Mouse (Mus musculus) lung, postnatal 0 days (tissue): ENCODE data around the gene Scn2b. TPM values are rescaled to one million over a fixed set of nuclear protein-coding genes. Genes with fewer than 3 reads are reported as not detected.
A peak's percentile ranks its signal among the peaks of the same experiment; 100 is the strongest.

Experiments
- ATAC-seq: fragments of 200-750 bp; cut with Nextera tagmentation; 2 replicates; pipeline ENCODE4 v1.8.0; 2017; ENCODE audit warnings: moderate library complexity
- DNase-seq: peaks from one replicate; pipeline ENCODE4 v3.0.0-alpha.2; 2016; ENCODE audit warnings: low spot score
- H3K27ac ChIP-seq: fragments of 300-500 bp; sonication (generic); 2 replicates; pipeline ENCODE4 v1.5.1; 2014; ENCODE audit warnings: antibody characterized with exemption, mild to moderate bottlenecking, low read length, mixed read lengths
- H3K27me3 ChIP-seq: fragments of 300-500 bp; sonication (generic); replicated peaks from 2 replicates; pipeline ENCODE4 v1.6.1; 2014; ENCODE audit warnings: low read length, mixed read lengths; ENCODE audit not compliant: insufficient read depth
- H3K36me3 ChIP-seq: fragments of 300-500 bp; sonication (generic); 2 replicates; pipeline ENCODE4 v1.6.1; 2014; ENCODE audit warnings: low read length, mixed read lengths; ENCODE audit not compliant: insufficient read depth
- H3K4me1 ChIP-seq: fragments of 300-500 bp; sonication (generic); 2 replicates; pipeline ENCODE4 v1.6.1; 2014; ENCODE audit warnings: antibody characterized with exemption, low read depth, low read length, mixed read lengths; ENCODE audit not compliant: insufficient read depth
- H3K4me2 ChIP-seq: fragments of 300-500 bp; sonication (generic); replicated peaks from 2 replicates; pipeline ENCODE4 v1.6.1; 2014; ENCODE audit warnings: low read depth, mild to moderate bottlenecking, low read length, moderate library complexity, mixed read lengths
- H3K4me3 ChIP-seq: fragments of 300-500 bp; sonication (generic); 2 replicates; pipeline ENCODE4 v1.5.1; 2014; ENCODE audit warnings: low read depth, low read length
- H3K9ac ChIP-seq: fragments of 300-500 bp; sonication (generic); replicated peaks from 2 replicates; pipeline ENCODE4 v1.6.1; 2014; ENCODE audit warnings: low read depth, mild to moderate bottlenecking
- H3K9me3 ChIP-seq: fragments of 300-500 bp; sonication (generic); 2 replicates; pipeline ENCODE4 v1.6.1; 2016; ENCODE audit warnings: low read length, mixed read lengths
- CTCF ChIP-seq: IDR thresholded peaks from 2 replicates; pipeline ENCODE4 v1.5.1; 2016; ENCODE audit warnings: antibody characterized with exemption, mild to moderate bottlenecking
- EP300 ChIP-seq: IDR thresholded peaks from 2 replicates; pipeline ENCODE4 v1.6.1; 2016; ENCODE audit warnings: antibody characterized with exemption, mild to moderate bottlenecking, control low read depth
- WGBS: fragments of 180-500 bp; shearing (Covaris S2); extraction: QIAGEN DNeasy Blood & Tissue Kit; methylation state at CpG from one replicate; pipeline ENCODE4 v1.1.7; 2014; 5-methylcytosine and 5-hydroxymethylcytosine counted together
- polyA plus RNA-seq: library from polyadenylated mRNA; unstranded; fragments of >200 nt; fragmentation: Nextera tagmentation; extraction: Ambion mirVana; gene quantifications from 2 replicates; pipeline ENCODE4 v1.2.1, GENCODE M21; 2015

Scn2b gene
- polyA plus RNA-seq, 1 experiment from 2014 or later, result 0.27 TPM

GRCm38 (mm10) chr9:45122209-45122761 is 4.7 kb downstream of the Scn2b start:
- Histone ChIP-seq H3K4me3 (0 out of 2 replicates have a peak overlapping the region, but pooled peaks have one; percentile 3), H3K9ac (no peak overlapping the region), H3K27ac (no peak overlapping the region), H3K36me3 (no peaks in the 10 kb centered on the region), H3K4me2 (peak overlapping the region; percentile 41), H3K4me1 (no peaks in the 10 kb centered on the region; the same call in 1 of the 2 replicates), H3K27me3 (no peaks in the 10 kb centered on the region), H3K9me3 (no peaks in the 10 kb centered on the region)
- DNase-seq, result peak; percentile 59
- 20% methylated on average over 9 of the region's 9 CpGs for WGBS
- ATAC-seq, result peak; percentile 72
- TF ChIP-seq CTCF (no peak), EP300 (no peak)

GRCm38 (mm10) chr9:45125211-45125610 is 7.6 kb downstream of the Scn2b start:
- Histone ChIP-seq H3K27me3 (no peaks in the 10 kb centered on the region), H3K4me1 (no peaks in the 10 kb centered on the region; the same call in 1 of the 2 replicates), H3K36me3 (no peaks in the 10 kb centered on the region), H3K9ac (no peak overlapping the region), H3K4me3 (no peak overlapping the region), H3K27ac (no peak overlapping the region), H3K9me3 (no peaks in the 10 kb centered on the region), H3K4me2 (no peak overlapping the region)
- ATAC-seq, result no peak
- no peak for DNase-seq
- WGBS, result 82% methylated on average over 14 of the region's 14 CpGs
- TF ChIP-seq CTCF (no peak), EP300 (no peak)

- Histone ChIP-seq H3K4me1 (no peaks in the 10 kb centered on the region; the same call in 1 of the 2 replicates), H3K9ac (no peak overlapping the region), H3K27ac (no peak overlapping the region), H3K36me3 (no peaks in the 10 kb centered on the region), H3K9me3 (no peaks in the 10 kb centered on the region), H3K4me3 (no peak overlapping the region), H3K4me2 (no peak overlapping the region), H3K27me3 (no peaks in the 10 kb centered on the region)
- DNase-seq (no peak), ATAC-seq (no peak)
- no peak for TF ChIP-seq EP300
- no peak for TF ChIP-seq CTCF
- 58% methylated on average over 7 of the region's 7 CpGs for WGBS
Observed at GRCm38 (mm10) chr9:45126941-45127340, 9.4 kb downstream of the Scn2b start.

- 0 out of 2 replicates have a peak, but pooled peaks cover 8% of the 10 kb centered on the region for H3K27me3 ChIP-seq
- no peak overlapping the region for H3K9ac ChIP-seq
- H3K36me3 ChIP-seq, result no peaks in the 10 kb centered on the region
- 77% methylated on average over 3 of the region's 3 CpGs for WGBS
- no peak overlapping the region for H3K4me3 ChIP-seq
- H3K4me2 ChIP-seq, result no peak overlapping the region
- TF ChIP-seq CTCF (no peak), EP300 (no peak)
- no peak overlapping the region for H3K27ac ChIP-seq
- no peak for ATAC-seq
- DNase-seq, result no peak
- H3K9me3 ChIP-seq, result no peaks in the 10 kb centered on the region
- H3K4me1 ChIP-seq, result no peaks in the 10 kb centered on the region
Observed at GRCm38 (mm10) chr9:45130119-45130518, 12.5 kb downstream of the Scn2b start.

GRCm38 (mm10) chr9:45133484-45134310 is 16.1 kb downstream of the Scn2b start:
- H3K27me3 ChIP-seq, result peaks cover 23% of the 10 kb centered on the region
- ATAC-seq, result peak; percentile 30; the same call in 1 of the 2 replicates
- H3K9ac ChIP-seq, result no peak overlapping the region
- TF ChIP-seq EP300, result no peak
- peak; percentile 72 for TF ChIP-seq CTCF
- H3K27ac ChIP-seq, result no peak overlapping the region
- H3K9me3 ChIP-seq, result no peaks in the 10 kb centered on the region
- no peaks in the 10 kb centered on the region for H3K36me3 ChIP-seq
- H3K4me1 ChIP-seq, result peaks cover 3% of the 10 kb centered on the region; the same call in 1 of the 2 replicates
- no peak overlapping the region for H3K4me2 ChIP-seq
- DNase-seq, result peak; percentile 76
- 20% methylated on average over 5 of the region's 5 CpGs for WGBS
- no peak overlapping the region for H3K4me3 ChIP-seq

GRCm38 (mm10) chr9:45136442-45137169 is 19.0 kb downstream of the Scn2b start:
- Histone ChIP-seq H3K9ac (no peak overlapping the region), H3K4me3 (no peak overlapping the region), H3K36me3 (no peaks in the 10 kb centered on the region), H3K4me1 (peaks cover 3% of the 10 kb centered on the region; the same call in 1 of the 2 replicates), H3K9me3 (no peaks in the 10 kb centered on the region), H3K27me3 (peaks cover 50% of the 10 kb centered on the region), H3K4me2 (no peak overlapping the region), H3K27ac (no peak overlapping the region)
- TF ChIP-seq EP300 (no peak), CTCF (no peak)
- WGBS, result 8% methylated on average over 7 of the region's 7 CpGs
- no peak for DNase-seq
- no peak for ATAC-seq
